Mouse (Mus musculus): ENCODE results near the gene Alk. TPM values are rescaled to one million over a fixed set of nuclear protein-coding genes. Genes with fewer than 3 reads are reported as not detected.
A peak's percentile ranks its signal among the peaks of the same experiment; 100 is the strongest.

The Alk gene
- total RNA-seq, 1 experiment from 2014 or later = not detected

DNA sequence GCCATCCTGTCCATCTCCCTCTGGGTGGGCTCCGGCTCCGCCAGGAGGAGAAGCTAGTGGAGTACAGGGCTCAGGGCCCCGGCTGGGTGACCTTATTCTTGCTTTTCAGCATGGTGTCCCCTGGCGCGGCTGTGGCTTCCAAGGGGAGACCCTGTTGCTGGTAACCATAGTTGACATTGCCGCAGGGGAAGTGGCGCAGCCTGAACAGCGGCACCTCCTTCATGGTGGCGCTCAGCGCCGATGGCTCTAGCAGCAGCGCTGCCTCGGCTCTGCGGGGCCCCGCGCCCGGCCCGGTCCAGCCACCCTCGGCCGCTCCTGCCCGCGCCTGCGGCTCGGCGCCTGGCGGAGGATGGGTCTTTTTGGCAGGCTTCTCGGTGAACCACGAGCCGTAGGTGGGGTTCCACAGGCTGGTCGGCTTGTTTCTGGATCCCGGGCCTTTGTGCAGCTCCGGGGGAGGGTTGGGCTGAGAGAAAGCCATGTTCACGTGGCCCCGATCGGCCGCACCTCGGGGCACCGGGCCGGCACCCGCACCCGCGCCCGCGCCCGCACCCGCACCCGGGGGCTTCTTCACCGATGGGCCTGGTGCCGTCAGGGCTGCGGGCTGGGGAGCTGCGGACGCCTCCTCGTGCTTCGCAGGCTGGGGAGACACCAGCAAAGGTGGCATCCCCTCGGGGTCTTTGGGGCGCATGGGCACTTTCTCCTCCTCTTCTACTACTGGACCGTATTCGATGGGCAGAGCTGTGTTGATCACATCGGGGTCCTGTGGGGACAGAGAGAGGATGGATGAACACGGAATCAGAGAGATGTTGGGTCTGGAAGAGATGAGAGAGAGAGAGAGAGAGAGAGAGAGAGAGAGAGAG, 734.8 kb downstream of the Alk start:
- ATAC-seq (replicated peaks in 1 of 2; ENCODE audit: insufficient read depth in 1 of 2, low FRiP score in 2 of 2, low TSS enrichment in 1 of 2, low read depth in 1 of 2, poor library complexity in 2 of 2, severe bottlenecking in 2 of 2) = peak; percentile 46 to 56; a peak in 3 of 4 replicates

DNA sequence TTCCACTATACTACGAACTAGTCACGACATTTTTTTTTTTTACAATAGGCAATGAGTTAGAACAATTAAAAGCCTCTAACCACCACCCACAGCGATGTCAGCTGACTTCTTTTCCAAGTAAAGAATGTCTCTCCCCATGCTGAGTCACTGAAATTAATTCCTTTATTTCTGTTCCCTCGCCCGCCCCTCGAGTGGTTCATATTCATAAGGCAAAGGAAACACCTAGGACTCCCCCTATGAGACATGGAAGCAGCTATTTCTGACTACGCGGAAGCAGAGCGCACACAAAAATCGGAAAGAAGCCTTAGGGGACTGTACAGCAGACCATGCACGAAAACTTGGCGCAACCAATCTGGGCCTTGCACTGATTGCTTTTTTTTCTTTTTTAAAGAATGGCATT, 735.6 kb downstream of the Alk start:
- no peak for ATAC-seq (replicated peaks in 1 of 2; ENCODE audit: insufficient read depth in 1 of 2, low FRiP score in 2 of 2, low TSS enrichment in 1 of 2, low read depth in 1 of 2, poor library complexity in 2 of 2, severe bottlenecking in 2 of 2)

DNA sequence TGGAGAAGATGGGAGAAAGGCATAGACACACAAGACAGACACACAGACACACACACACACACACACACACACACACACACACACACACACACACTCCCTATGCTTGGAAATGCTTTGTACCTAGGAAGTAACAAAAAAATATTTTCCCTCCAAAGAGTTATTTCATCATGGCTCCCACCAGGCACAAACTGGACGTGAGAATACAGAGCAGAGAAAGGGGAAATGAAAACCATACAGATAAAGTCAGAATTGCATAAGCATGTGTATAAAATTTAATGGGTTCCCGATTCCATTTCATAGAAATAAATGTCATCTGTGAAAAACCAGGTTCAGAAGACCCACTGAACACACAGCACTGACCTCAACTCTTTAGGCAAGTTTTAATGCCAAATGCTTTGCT, 736.5 kb downstream of the Alk start:
- ATAC-seq (replicated peaks in 1 of 2; ENCODE audit: insufficient read depth in 1 of 2, low FRiP score in 2 of 2, low TSS enrichment in 1 of 2, low read depth in 1 of 2, poor library complexity in 2 of 2, severe bottlenecking in 2 of 2) = no peak

DNA sequence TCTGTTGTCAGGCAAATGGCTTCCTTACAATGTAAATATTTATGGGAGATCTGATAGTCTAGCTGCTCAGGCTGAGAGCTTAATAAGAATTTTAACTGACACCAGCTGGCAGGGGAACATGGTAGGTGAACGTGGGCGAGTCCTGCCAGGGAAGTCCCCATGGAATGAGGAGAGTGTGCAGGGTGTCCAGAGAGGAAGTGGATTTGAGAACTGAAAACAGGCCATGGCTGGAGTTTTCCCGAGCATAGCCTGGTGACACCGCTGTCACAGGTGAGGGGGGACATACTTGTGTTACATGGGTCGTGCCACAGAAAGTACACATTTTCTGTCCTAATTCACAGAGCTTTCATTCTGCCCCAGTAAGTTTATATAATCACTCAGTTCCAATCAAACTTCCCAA, 739.0 kb downstream of the Alk start:
- no peak for ATAC-seq (replicated peaks in 1 of 2; ENCODE audit: insufficient read depth in 1 of 2, low FRiP score in 2 of 2, low TSS enrichment in 1 of 2, low read depth in 1 of 2, poor library complexity in 2 of 2, severe bottlenecking in 2 of 2)

DNA sequence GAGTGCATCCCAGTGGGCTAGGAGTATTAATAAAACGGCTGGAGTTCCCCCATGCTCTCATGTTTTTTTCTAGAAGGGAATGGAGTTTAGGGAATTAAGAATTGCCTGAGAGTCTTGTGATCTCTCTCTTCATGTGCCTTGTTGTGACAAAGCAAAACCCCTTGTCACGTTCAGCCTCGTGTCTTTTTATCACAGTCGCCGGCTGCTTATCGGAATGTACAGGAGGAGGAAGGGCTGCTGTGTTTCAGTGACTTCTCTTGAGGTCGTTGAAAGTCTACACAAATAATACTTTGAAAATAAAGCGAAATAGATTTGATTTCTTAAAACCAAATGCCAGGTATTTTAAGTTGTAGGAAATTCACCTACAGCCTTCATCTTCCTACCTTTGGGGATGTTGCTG, 740.4 kb downstream of the Alk start:
- peak in 1 of 2 experiments; percentile 42; a peak in 1 of 4 replicates for ATAC-seq (replicated peaks in 1 of 2; ENCODE audit: insufficient read depth in 1 of 2, low FRiP score in 2 of 2, low TSS enrichment in 1 of 2, low read depth in 1 of 2, poor library complexity in 2 of 2, severe bottlenecking in 2 of 2)

DNA sequence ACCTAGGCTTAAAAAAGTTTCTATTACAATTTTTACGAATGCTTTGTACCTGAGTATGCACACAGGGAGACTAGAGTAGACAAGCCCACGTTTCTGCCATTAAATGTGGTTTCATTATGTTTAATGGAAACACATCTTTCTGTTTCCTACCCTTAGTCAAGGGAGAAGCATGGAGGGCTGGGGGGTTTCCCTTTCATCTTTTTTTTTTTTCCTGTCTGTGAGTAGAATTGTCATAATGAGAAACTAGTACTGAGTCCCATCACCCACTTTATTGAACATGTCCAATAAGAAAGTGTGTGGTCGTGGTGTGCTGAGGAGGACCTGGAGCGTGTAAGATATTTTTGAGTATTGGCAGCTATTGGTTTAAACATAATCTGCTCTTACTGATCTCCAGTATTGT, 741.5 kb downstream of the Alk start:
- no peak for ATAC-seq (replicated peaks in 1 of 2; ENCODE audit: insufficient read depth in 1 of 2, low FRiP score in 2 of 2, low TSS enrichment in 1 of 2, low read depth in 1 of 2, poor library complexity in 2 of 2, severe bottlenecking in 2 of 2)

DNA sequence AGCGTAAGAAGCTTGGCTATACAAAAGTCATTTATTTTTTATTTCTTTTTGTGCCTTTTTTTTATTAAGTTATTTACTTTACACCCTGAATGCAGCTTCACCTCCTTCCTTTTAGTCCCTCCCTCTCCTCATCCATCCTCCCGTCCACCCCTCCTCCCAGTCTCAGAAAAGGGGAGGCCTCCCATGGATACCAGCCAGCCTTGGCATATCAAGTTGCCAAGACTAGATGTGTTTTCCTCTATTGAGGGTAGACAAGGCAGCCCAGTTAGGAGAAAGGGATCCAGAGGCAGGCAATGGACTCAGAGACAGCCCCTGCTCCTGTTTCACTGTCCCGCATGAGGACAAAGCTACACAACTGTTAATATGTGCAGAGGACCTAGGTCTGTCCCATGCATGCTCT, 742.2 kb downstream of the Alk start:
- no peak for ATAC-seq (replicated peaks in 1 of 2; ENCODE audit: insufficient read depth in 1 of 2, low FRiP score in 2 of 2, low TSS enrichment in 1 of 2, low read depth in 1 of 2, poor library complexity in 2 of 2, severe bottlenecking in 2 of 2)

DNA sequence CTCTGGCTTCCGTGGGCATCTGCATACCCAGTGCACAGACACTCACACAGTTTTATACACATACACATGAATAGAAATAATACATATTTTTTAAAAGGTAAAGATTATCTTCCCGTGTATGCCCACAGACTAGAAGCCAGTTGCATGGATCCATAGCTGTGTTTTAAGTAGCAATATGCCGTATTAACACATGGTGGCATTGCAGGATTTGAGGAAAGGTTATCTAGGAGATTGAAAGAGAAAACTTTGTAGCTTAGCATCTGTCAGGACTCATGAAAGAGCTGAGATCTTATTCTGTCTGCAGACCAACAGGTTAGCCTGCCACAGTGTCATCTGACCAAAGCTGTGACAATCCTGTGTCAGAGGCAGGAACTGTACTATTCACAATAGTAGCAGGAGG, 772.5 kb downstream of the Alk start:
- ATAC-seq (replicated peaks in 1 of 2; ENCODE audit: insufficient read depth in 1 of 2, low FRiP score in 2 of 2, low TSS enrichment in 1 of 2, low read depth in 1 of 2, poor library complexity in 2 of 2, severe bottlenecking in 2 of 2) = no peak

DNA sequence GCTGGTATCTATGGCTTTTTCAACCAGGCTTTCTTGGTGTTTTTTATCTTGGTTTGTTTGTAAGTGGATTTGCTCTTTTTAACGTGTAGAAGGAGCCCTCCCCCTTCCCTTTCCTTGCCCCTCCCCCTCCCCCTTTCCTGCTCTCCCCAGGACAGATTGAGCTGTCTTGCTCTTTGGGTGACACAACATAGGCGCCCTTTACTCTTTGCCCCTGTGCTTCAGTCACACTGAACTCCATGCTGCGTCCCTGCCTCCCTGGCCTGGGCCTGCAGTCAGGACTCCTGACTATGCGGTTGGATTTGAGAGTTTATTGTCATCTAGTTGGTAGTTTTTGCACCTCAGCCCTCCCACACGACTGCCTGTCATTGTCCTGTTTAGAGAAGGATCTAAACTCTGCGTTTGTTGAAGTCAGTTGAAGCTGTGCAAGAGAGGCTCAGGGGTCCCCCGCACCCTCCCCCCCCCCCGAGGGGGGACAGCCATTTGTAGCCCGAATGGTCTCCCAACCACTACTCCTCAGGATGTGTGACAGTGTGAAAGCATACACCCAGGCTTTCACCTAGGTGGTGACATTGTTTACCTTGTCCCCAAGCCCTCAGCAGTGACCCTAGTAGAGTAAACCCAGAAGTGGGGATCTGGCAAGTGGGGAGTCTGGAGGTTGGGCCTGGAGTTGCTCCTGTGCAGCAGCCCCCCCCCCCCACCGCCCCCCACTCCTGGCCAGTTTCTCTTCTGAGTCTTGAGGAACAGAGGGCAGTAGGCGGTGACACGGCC, 775.6 kb downstream of the Alk start:
- no peak for ATAC-seq (replicated peaks in 1 of 2; ENCODE audit: insufficient read depth in 1 of 2, low FRiP score in 2 of 2, low TSS enrichment in 1 of 2, low read depth in 1 of 2, poor library complexity in 2 of 2, severe bottlenecking in 2 of 2)

DNA sequence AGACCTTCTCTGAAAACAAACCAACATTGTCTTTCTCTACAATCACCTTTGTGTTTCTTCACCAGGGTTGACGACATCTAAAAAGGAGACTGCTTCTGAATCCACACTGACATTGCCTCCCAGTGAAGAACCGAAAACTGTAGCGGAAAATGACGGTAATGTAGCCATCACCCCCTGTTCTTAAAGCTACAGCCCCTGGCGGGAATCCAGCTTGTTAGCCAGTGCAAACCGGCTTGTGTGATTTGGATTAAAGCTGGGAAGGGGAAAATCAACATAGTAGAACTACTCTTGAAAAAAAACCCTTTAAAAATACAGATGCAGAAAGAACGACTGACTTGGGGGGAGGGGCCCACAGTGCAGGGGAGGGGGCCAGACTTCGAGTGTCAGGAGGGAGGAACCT, 776.8 kb downstream of the Alk start:
- ATAC-seq (replicated peaks in 1 of 2; ENCODE audit: insufficient read depth in 1 of 2, low FRiP score in 2 of 2, low TSS enrichment in 1 of 2, low read depth in 1 of 2, poor library complexity in 2 of 2, severe bottlenecking in 2 of 2) = no peak; a peak in 1 of 4 replicates

DNA sequence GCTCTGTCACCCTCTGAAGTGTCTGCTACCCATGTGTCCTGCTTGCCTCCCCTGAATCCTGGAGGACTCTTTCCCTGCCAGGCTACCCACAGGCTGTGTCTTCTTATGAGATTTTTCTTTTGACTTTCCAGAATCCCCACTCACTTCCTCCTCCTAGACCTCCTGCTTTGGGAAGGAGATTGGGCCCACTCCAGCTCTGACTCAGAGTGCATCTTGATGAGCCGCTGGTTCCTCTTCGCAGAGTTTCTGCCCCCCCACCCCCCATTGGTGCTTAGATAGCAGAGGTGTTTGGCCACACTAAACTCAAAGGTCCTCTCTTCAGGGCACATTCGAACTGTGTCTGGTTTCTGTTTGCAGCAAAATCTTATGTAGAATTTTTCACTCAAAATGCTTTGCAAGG, 777.8 kb downstream of the Alk start:
- no peak for ATAC-seq (replicated peaks in 1 of 2; ENCODE audit: insufficient read depth in 1 of 2, low FRiP score in 2 of 2, low TSS enrichment in 1 of 2, low read depth in 1 of 2, poor library complexity in 2 of 2, severe bottlenecking in 2 of 2)

DNA sequence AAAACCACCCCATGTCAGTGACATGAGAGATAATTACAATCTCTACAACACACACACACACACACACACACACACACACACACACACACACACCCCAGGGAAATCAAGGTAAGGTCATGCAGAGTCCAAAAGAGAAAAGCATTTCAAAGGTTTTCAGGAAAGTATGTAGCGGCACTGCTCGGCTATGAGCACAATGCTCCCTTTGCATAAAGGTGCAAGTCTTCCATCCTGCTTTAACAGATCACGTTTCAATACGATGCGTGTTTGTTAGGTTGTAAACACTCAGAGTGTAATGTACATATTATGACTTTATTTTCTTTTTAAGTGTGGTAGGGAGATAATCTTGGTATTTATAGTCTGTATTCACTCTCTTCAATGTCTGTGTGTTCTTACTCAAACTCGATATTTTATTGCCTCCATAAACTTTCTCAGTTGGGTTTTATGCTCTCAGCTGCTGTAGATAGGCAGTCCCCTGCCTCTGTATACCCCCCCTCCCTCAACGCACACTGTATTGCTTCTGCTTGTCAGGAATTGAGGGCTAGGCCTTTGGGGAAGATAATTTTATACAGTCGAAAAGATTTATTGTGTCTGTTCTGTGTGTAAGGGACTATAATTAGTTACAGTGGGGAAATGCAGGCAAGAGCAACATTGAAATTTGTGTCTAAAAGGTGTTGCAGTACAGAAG, 780.7 kb downstream of the Alk start:
- ATAC-seq (replicated peaks in 1 of 2; ENCODE audit: insufficient read depth in 1 of 2, low FRiP score in 2 of 2, low TSS enrichment in 1 of 2, low read depth in 1 of 2, poor library complexity in 2 of 2, severe bottlenecking in 2 of 2) = no peak

Other genes starting within 250 kb of the Alk start
- 42.8 and 55.5 TPM in 2 replicates for gene Ypel5, start 231.8 kb upstream of the Alk start, total RNA-seq (2017)

Data from hematopoietic stem cell, adult 5-6 weeks (primary cell).